Mouse (Mus musculus) ES-Bruce4 (cell line): ENCODE data around the gene Nol10. TPM values are rescaled to one million over a fixed set of nuclear protein-coding genes. Genes with fewer than 3 reads are reported as not detected.
"Not testable (repeated sequence)": the region's sequence is repeated elsewhere in the genome, so short reads cannot be mapped to it uniquely, and the experiment has no call there.

Source experiments
- H3K27ac ChIP-seq: 2 replicates; pipeline ENCODE4 v1.5.1; 2012; ENCODE audit warnings: low read length, inconsistent platforms; ENCODE audit not compliant: insufficient read depth
- H3K27me3 ChIP-seq: 2 replicates; pipeline ENCODE4 v1.6.1; 2012; ENCODE audit warnings: mild to moderate bottlenecking, low read length, inconsistent platforms; ENCODE audit not compliant: control insufficient read depth, poor library complexity, insufficient read depth, severe bottlenecking
- H3K36me3 ChIP-seq: 2 replicates; pipeline ENCODE4 v1.6.1; 2012; ENCODE audit warnings: inconsistent platforms, mild to moderate bottlenecking, low read length, moderate library complexity; ENCODE audit not compliant: control insufficient read depth, poor library complexity, insufficient read depth, severe bottlenecking
- H3K4me1 ChIP-seq: one replicate; pipeline ENCODE4 v1.8.1; 2011; ENCODE audit warnings: low read length; ENCODE audit not compliant: control insufficient read depth, insufficient read depth
- H3K4me3 ChIP-seq: 2 replicates; pipeline ENCODE4 v1.5.1; 2011; ENCODE audit warnings: low read depth, mild to moderate bottlenecking, low read length
- H3K9ac ChIP-seq: 2 replicates; pipeline ENCODE4 v1.6.1; 2012; ENCODE audit warnings: low read depth, mild to moderate bottlenecking, inconsistent platforms; ENCODE audit not compliant: poor library complexity, severe bottlenecking
- H3K9me3 ChIP-seq: replicated peaks from 2 replicates; pipeline ENCODE4 v1.6.1; 2012; ENCODE audit warnings: mild to moderate bottlenecking, low read length, inconsistent platforms; ENCODE audit not compliant: control insufficient read depth, poor library complexity, insufficient read depth, severe bottlenecking
- CTCF ChIP-seq: IDR thresholded peaks from one replicate; pipeline ENCODE4 v1.8.1; 2011; ENCODE audit warnings: low read depth, low read length
- EP300 ChIP-seq: IDR thresholded peaks from 2 replicates; pipeline ENCODE4 v1.6.1; 2011; ENCODE audit warnings: low read depth, low read length; ENCODE audit not compliant: insufficient read depth
- POLR2A ChIP-seq: IDR thresholded peaks from one replicate; pipeline ENCODE4 v1.8.1; 2011; ENCODE audit warnings: low read length; ENCODE audit not compliant: insufficient read depth
- polyA plus RNA-seq: library from polyadenylated mRNA; stranded (reverse); fragments of >200 nt; gene quantifications from 2 replicates; pipeline ENCODE4 v1.2.4, GENCODE M21; 2011; ENCODE audit warnings: low read depth; ENCODE audit not compliant: missing spikeins, insufficient read depth, insufficient read length

The Nol10 gene
- polyA plus RNA-seq, 1 experiment: 61.6 TPM

GRCm38 (mm10) chr12:17463706-17464105, 115.4 kb downstream of the Nol10 start:
- Histone ChIP-seq H3K9me3 (peaks cover 28% of the 10 kb centered on the region), H3K4me1 (peaks cover 2% of the 10 kb centered on the region), H3K9ac (no peak overlapping the region), H3K27me3 (no peaks in the 10 kb centered on the region), H3K36me3 (no peaks in the 10 kb centered on the region), H3K4me3 (no peak overlapping the region), H3K27ac (peak overlapping the region; percentile 94)
- no peak for TF ChIP-seq EP300
- no peak for TF ChIP-seq CTCF
- TF ChIP-seq POLR2A: no peak

GRCm38 (mm10) chr12:17464550-17464949, 116.3 kb downstream of the Nol10 start:
- not testable (repeated sequence) for H3K36me3 ChIP-seq, H3K9ac ChIP-seq, H3K27me3 ChIP-seq, H3K4me1 ChIP-seq
- peak overlapping the region; percentile 29 for H3K4me3 ChIP-seq
- peaks cover 27% of the 10 kb centered on the region for H3K9me3 ChIP-seq
- peak; percentile 91 for TF ChIP-seq EP300
- H3K27ac ChIP-seq: peak overlapping the region; percentile 96

- no peak overlapping the region for H3K27ac ChIP-seq
- H3K9me3 ChIP-seq: peaks cover 11% of the 10 kb centered on the region
- H3K9ac ChIP-seq: no peak overlapping the region
- no peaks in the 10 kb centered on the region for H3K27me3 ChIP-seq
- no peaks in the 10 kb centered on the region for H3K36me3 ChIP-seq
- no peak for TF ChIP-seq EP300
- no peak for TF ChIP-seq CTCF
- no peak for TF ChIP-seq POLR2A
- H3K4me3 ChIP-seq: no peak overlapping the region
- H3K4me1 ChIP-seq: peaks cover 3% of the 10 kb centered on the region
Measured at GRCm38 (mm10) chr12:17466791-17467190, 118.5 kb downstream of the Nol10 start.

- H3K27ac ChIP-seq: no peak overlapping the region
- peaks cover 3% of the 10 kb centered on the region for H3K4me1 ChIP-seq
- TF ChIP-seq CTCF: no peak
- peak; percentile 93 for TF ChIP-seq EP300
- no peak overlapping the region for H3K4me3 ChIP-seq
- peaks cover 10% of the 10 kb centered on the region for H3K9me3 ChIP-seq
- no peak overlapping the region for H3K9ac ChIP-seq
- no peaks in the 10 kb centered on the region for H3K36me3 ChIP-seq
- H3K27me3 ChIP-seq: no peaks in the 10 kb centered on the region
Measured at GRCm38 (mm10) chr12:17468359-17468758, 120.1 kb downstream of the Nol10 start.

- Histone ChIP-seq H3K9ac (no peak overlapping the region), H3K4me3 (no peak overlapping the region), H3K27me3 (no peaks in the 10 kb centered on the region), H3K4me1 (peaks cover 3% of the 10 kb centered on the region), H3K36me3 (no peaks in the 10 kb centered on the region), H3K27ac (no peak overlapping the region), H3K9me3 (peaks cover 4% of the 10 kb centered on the region; the same call in 1 of the 2 replicates)
- TF ChIP-seq POLR2A (no peak), CTCF (no peak), EP300 (no peak)
Measured at GRCm38 (mm10) chr12:17469869-17470268, 121.6 kb downstream of the Nol10 start.

- not testable (repeated sequence) for H3K36me3 ChIP-seq, H3K9me3 ChIP-seq, H3K27me3 ChIP-seq, H3K27ac ChIP-seq, H3K4me3 ChIP-seq, H3K4me1 ChIP-seq, H3K9ac ChIP-seq
Measured at GRCm38 (mm10) chr12:17470528-17470927, 122.3 kb downstream of the Nol10 start.

- Histone ChIP-seq H3K9ac (no peak overlapping the region), H3K9me3 (no peaks in the 10 kb centered on the region; the same call in 1 of the 2 replicates), H3K27me3 (no peaks in the 10 kb centered on the region), H3K27ac (no peak overlapping the region), H3K36me3 (no peaks in the 10 kb centered on the region), H3K4me1 (peaks cover 3% of the 10 kb centered on the region), H3K4me3 (no peak overlapping the region)
- no peak for TF ChIP-seq POLR2A
Measured at GRCm38 (mm10) chr12:17471405-17471804, 123.1 kb downstream of the Nol10 start.
